Mouse (Mus musculus): ENCODE results near the gene Ffar4.

GRCm38 (mm10) chr19:38055798-38056197 is 41.1 kb upstream of the Ffar4 start:
- TF ChIP-seq POLR2A (IDR thresholded peaks at IDR 0.05; ENCODE audit: borderline replicate concordance, extremely low read depth, insufficient read depth, insufficient read length, poor library complexity, severe bottlenecking) (no peak), CTCF (IDR thresholded peaks at IDR 0.05; ENCODE audit: borderline replicate concordance, extremely low read depth, insufficient read depth, insufficient read length) (no peak)

All from brain, embryonic 14.5 days (tissue).